In the genomic region with DNA sequence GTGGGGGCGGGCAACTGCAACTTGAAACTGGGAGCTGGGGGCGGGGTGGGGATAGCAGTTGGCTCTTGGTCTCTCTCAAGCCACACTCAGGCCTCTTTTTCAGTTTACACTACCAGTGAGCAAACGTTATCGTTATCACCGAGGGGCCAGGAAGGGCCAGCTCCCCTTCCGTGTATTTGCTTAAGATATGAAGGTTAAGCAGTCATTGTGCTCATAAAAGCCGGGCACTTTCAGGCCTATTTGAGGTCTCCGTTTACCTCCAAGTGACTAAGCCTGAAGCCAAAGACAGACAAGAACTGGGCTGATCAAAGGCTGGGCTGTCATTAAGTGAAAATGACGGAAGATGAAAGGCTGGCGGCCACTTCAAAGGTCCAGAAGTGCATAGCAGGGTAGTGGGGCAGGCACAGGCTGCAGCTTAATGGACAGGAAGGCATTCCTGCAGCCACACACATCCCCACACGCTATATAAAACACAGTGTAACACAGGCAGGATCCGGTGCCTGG, we compare ENCODE assay signal across 7 mouse cellular contexts.
DNase-seq lines count a peak whose midpoint lies in the region; ATAC-seq and TF ChIP-seq lines count a peak whose summit lies in the region.

No protein-coding gene starts in this region.

- peak overlapping the region; percentile 42 for H3K4me2 ChIP-seq in heart, embryonic 15.5 days
- H3K4me2 ChIP-seq in liver, embryonic 13.5 days: peak overlapping the region; percentile 68

- no peaks in the 10 kb centered on the region for H3K36me3 ChIP-seq in heart, embryonic 15.5 days
- 0 out of 2 replicates have a peak, but pooled peaks cover 2% of the 10 kb centered on the region for H3K36me3 ChIP-seq in liver, embryonic 13.5 days

- no peak for TF ChIP-seq CTCF in brain, embryonic 14.5 days (IDR thresholded peaks at IDR 0.05; ENCODE audit: borderline replicate concordance, extremely low read depth, insufficient read depth, insufficient read length)

- peak overlapping the region; percentile 67 for H3K27ac ChIP-seq in heart, embryonic 15.5 days
- H3K27ac ChIP-seq in liver, embryonic 13.5 days: peak overlapping the region; percentile 90

- WGBS in heart, embryonic 15.5 days: 6% methylated on average over 12 of the region's 12 CpGs
- 7% methylated on average over 12 of the region's 12 CpGs for WGBS in liver, embryonic 13.5 days (ENCODE audit: insufficient replicate concordance)

- H3K9ac ChIP-seq in heart, embryonic 15.5 days: no peak overlapping the region
- peak overlapping the region; percentile 69 for H3K9ac ChIP-seq in liver, embryonic 13.5 days

- ATAC-seq in heart, embryonic 15.5 days (replicated peaks; ENCODE audit: insufficient number of reproducible peaks, insufficient read depth, low FRiP score, low read depth): peak; percentile 70
- ATAC-seq in liver, embryonic 13.5 days (ENCODE audit: low read depth): peak; percentile 92

- H3K4me1 ChIP-seq in heart, embryonic 15.5 days (replicated peaks): peaks cover 81% of the 10 kb centered on the region
- peaks cover 88% of the 10 kb centered on the region for H3K4me1 ChIP-seq in liver, embryonic 13.5 days (replicated peaks)

- H3K9me3 ChIP-seq in heart, embryonic 15.5 days (replicated peaks): no peaks in the 10 kb centered on the region
- no peaks in the 10 kb centered on the region for H3K9me3 ChIP-seq in liver, embryonic 13.5 days (replicated peaks)

- TF ChIP-seq POLR2A in brain, embryonic 14.5 days (IDR thresholded peaks at IDR 0.05; ENCODE audit: borderline replicate concordance, extremely low read depth, insufficient read depth, insufficient read length, poor library complexity, severe bottlenecking): no peak

- DNase-seq in T-cell, adult 2 months (ENCODE audit: low spot score): peak; percentile 26
- peak; percentile 78 for DNase-seq in brain, embryonic 14.5 days (ENCODE audit: low read depth)
- peak; percentile 66 for DNase-seq in liver, embryonic 13.5 days
- DNase-seq in neural tube, embryonic 10.5 days (ENCODE audit: extremely low spot score, low spot score): peak; percentile 56
- DNase-seq in retina, postnatal 1 day: no peak
- no peak for DNase-seq in right cerebral cortex, postnatal 25 days

- H3K4me3 ChIP-seq in heart, embryonic 15.5 days: no peak overlapping the region; the same call in 1 of the 2 replicates
- peak overlapping the region; percentile 36 for H3K4me3 ChIP-seq in liver, embryonic 13.5 days (replicated peaks)

- no peaks in the 10 kb centered on the region for H3K27me3 ChIP-seq in heart, embryonic 15.5 days
- H3K27me3 ChIP-seq in liver, embryonic 13.5 days: no peaks in the 10 kb centered on the region

Comparison
In these comparisons a context has a peak if more than half of its experiments do, and no peak if none do; other contexts are left out.
1. DNase-seq: peak in T-cell, adult 2 months (single experiment), brain, embryonic 14.5 days (single experiment), liver, embryonic 13.5 days (single experiment) and neural tube, embryonic 10.5 days (single experiment); none in retina, postnatal 1 day (single experiment) and right cerebral cortex, postnatal 25 days (single experiment).